Mouse (Mus musculus) hindbrain, embryonic 16.5 days (tissue): ENCODE results near the gene Dab2ip. TPM values are rescaled to one million over a fixed set of nuclear protein-coding genes. Genes with fewer than 3 reads are reported as not detected.

Source experiments
- ATAC-seq: fragments of 200-750 bp; cut with Nextera tagmentation; 2 replicates; pipeline ENCODE4 v1.8.0; 2017; ENCODE audit warnings: moderate TSS enrichment, moderate library complexity
- H3K27ac ChIP-seq: fragments of 300-500 bp; sonication (generic); 2 replicates; pipeline ENCODE4 v1.5.1; 2014; ENCODE audit warnings: low read depth, mild to moderate bottlenecking, control low read depth, low read length, moderate library complexity
- H3K27me3 ChIP-seq: fragments of 300-500 bp; sonication (generic); replicated peaks from 2 replicates; pipeline ENCODE4 v1.6.1; 2014; ENCODE audit warnings: low read length; ENCODE audit not compliant: control insufficient read depth, insufficient read depth
- H3K36me3 ChIP-seq: fragments of 300-500 bp; sonication (generic); 2 replicates; pipeline ENCODE4 v1.6.1; 2014; ENCODE audit warnings: mild to moderate bottlenecking, low read length, moderate library complexity, mixed read lengths; ENCODE audit not compliant: control insufficient read depth, insufficient read depth
- H3K4me1 ChIP-seq: fragments of 300-500 bp; sonication (generic); 2 replicates; pipeline ENCODE4 v1.6.1; 2014; ENCODE audit warnings: low read depth, low read length; ENCODE audit not compliant: control insufficient read depth, insufficient read depth
- H3K4me2 ChIP-seq: fragments of 300-500 bp; sonication (generic); 2 replicates; pipeline ENCODE4 v1.6.1; 2014; ENCODE audit warnings: mild to moderate bottlenecking, low read length, control low read depth, moderate library complexity
- H3K4me3 ChIP-seq: fragments of 300-500 bp; sonication (generic); 2 replicates; pipeline ENCODE4 v1.5.1; 2014; ENCODE audit warnings: mild to moderate bottlenecking, low read length, control low read depth, moderate library complexity
- H3K9ac ChIP-seq: fragments of 300-500 bp; sonication (generic); 2 replicates; pipeline ENCODE4 v1.6.1; 2014; ENCODE audit warnings: low read depth, mild to moderate bottlenecking, control low read depth, low read length, moderate library complexity
- H3K9me3 ChIP-seq: fragments of 300-500 bp; sonication (generic); 2 replicates; pipeline ENCODE4 v1.6.1; 2014; ENCODE audit warnings: mild to moderate bottlenecking, low read length, moderate library complexity; ENCODE audit not compliant: control insufficient read depth
- WGBS: fragments of 180-500 bp; shearing (Covaris S2); extraction: QIAGEN DNeasy Blood & Tissue Kit; methylation state at CpG from one replicate; pipeline ENCODE4 v1.1.7; 2014; 5-methylcytosine and 5-hydroxymethylcytosine counted together
- polyA plus RNA-seq: library from polyadenylated mRNA; unstranded; fragments of >200 nt; fragmentation: Nextera tagmentation; extraction: Ambion mirVana; gene quantifications from 2 replicates; pipeline ENCODE4 v1.2.1, GENCODE M21; 2015

Dab2ip gene
- polyA plus RNA-seq, 1 experiment from 2014 or later: 27.6 TPM

DNA sequence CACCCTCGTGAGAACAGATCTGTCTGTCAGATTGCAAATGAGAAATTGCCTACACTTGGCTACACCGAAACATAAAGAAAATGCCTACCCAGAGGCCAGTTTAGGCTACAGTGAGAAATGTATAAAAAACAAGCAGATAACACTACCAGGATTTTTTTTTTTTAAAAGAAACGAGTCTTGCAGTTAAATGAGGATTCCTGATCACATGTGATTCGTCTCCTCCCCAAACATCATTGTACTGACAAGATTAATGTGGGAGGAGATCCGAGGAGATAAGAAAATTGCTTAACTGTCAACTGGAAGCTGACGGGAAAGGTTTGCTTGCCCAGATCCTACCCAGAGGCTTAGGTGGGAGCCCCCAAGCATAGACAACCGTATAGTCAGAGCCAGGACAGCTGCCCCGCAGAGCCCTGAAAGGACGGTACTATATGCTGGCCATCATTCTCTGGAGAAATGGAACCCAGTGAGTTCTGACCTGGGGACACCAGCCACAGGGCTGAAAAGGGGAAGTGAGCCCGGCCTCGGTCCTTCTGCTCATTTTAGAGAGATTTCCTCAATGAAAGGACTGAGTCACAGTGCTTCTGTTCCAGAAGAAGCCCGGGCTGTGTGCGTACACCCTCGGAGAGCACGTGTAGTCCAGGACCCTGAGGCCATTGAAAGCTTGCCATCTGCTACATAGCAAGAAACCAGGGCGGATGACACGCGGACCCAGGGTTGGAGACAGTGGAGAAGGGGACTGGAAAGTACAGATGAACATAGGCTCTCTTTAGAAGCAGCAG lies 173.8 kb downstream of the Dab2ip start:
- WGBS: 55% methylated on average over 18 of the region's 18 CpGs
- no peak overlapping the region for H3K4me3 ChIP-seq
- H3K36me3 ChIP-seq: peaks cover 15% of the 10 kb centered on the region
- H3K27me3 ChIP-seq: no peaks in the 10 kb centered on the region
- H3K9ac ChIP-seq: no peak overlapping the region
- peak; percentile 15; the same call in 1 of the 2 replicates for ATAC-seq
- peak overlapping the region; percentile 59; the same call in 1 of the 2 replicates for H3K27ac ChIP-seq
- peaks cover 22% of the 10 kb centered on the region for H3K4me1 ChIP-seq
- no peaks in the 10 kb centered on the region for H3K9me3 ChIP-seq
- H3K4me2 ChIP-seq: no peak overlapping the region

- Histone ChIP-seq H3K27ac (no peak overlapping the region), H3K9me3 (no peaks in the 10 kb centered on the region), H3K4me1 (peaks cover 18% of the 10 kb centered on the region), H3K9ac (no peak overlapping the region), H3K4me2 (no peak overlapping the region), H3K36me3 (no peaks in the 10 kb centered on the region; the same call in 1 of the 2 replicates), H3K27me3 (no peaks in the 10 kb centered on the region), H3K4me3 (no peak overlapping the region)
- 93% methylated on average over 2 of the region's 2 CpGs for whole genome bisulfite sequencing
- no peak for ATAC-seq
Measured at GRCm38 (mm10) chr2:35735001-35735400, 176.9 kb downstream of the Dab2ip start.

DNA sequence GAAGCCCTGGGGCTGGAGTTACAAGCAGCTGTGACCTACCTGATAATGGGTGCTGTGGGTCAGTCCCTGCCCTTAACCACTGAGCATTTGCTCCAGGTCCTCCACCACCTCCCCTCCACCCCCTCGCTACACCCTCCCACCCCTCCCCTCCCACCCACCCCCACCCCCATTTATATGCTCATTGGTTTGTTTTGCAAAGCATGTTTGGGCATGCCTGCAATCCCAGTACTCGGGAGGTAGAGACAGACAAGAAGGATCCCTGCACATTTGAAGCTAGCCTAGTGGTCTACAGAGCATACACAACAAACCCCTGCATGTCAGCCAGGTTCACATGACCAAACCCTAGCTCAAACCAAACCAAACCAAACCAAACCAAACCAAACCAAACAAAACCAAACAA lies 178.0 kb downstream of the Dab2ip start:
- Histone ChIP-seq H3K4me3 (no peak overlapping the region), H3K9ac (no peak overlapping the region), H3K27ac (no peak overlapping the region), H3K9me3 (no peaks in the 10 kb centered on the region), H3K4me1 (peaks cover 16% of the 10 kb centered on the region), H3K27me3 (no peaks in the 10 kb centered on the region), H3K4me2 (no peak overlapping the region), H3K36me3 (no peaks in the 10 kb centered on the region)
- no peak for ATAC-seq
- WGBS: 84% methylated on average over 2 of the region's 2 CpGs

DNA sequence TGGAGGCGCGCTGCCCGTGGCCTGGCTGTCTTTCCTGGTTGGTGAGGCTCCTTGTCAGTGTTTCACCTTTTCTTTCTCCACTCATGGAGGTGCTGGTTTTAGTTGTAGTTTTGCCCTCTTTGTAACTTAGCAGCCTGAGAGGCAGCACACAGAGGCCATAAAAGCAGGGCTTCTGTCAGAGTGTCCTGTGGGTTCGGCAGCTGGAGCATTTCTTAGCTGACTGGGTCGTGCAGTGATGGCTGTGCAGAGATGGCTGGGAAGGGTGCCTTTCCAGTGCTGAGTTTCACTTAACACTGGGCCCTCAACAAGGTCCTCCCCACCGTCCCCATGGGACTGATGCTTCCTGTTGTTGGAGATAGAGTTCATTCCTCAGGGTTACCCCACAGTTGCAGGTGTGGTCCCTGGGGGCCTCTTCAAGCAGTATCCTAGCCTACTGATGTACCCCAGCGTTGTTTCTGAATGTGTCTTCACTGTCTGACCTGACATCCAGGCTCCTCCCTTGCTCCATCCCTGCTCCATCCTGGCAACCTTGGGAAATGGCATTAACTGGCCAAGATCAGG lies 179.5 kb downstream of the Dab2ip start:
- no peak overlapping the region for H3K9ac ChIP-seq
- WGBS: 75% methylated on average over 7 of the region's 7 CpGs
- no peaks in the 10 kb centered on the region for H3K36me3 ChIP-seq
- H3K27me3 ChIP-seq: no peaks in the 10 kb centered on the region
- H3K4me1 ChIP-seq: peaks cover 5% of the 10 kb centered on the region
- H3K4me3 ChIP-seq: no peak overlapping the region
- no peak overlapping the region for H3K27ac ChIP-seq
- no peaks in the 10 kb centered on the region for H3K9me3 ChIP-seq
- ATAC-seq: no peak
- H3K4me2 ChIP-seq: no peak overlapping the region

- H3K4me1 ChIP-seq: peaks cover 5% of the 10 kb centered on the region
- no peak overlapping the region for H3K9ac ChIP-seq
- no peak for ATAC-seq
- no peak overlapping the region for H3K4me2 ChIP-seq
- no peaks in the 10 kb centered on the region for H3K27me3 ChIP-seq
- no peaks in the 10 kb centered on the region for H3K9me3 ChIP-seq
- no peak overlapping the region for H3K4me3 ChIP-seq
- 68% methylated on average over 13 of the region's 13 CpGs for WGBS
- no peaks in the 10 kb centered on the region for H3K36me3 ChIP-seq
- no peak overlapping the region for H3K27ac ChIP-seq
Measured at GRCm38 (mm10) chr2:35739669-35740254, 181.7 kb downstream of the Dab2ip start.

DNA sequence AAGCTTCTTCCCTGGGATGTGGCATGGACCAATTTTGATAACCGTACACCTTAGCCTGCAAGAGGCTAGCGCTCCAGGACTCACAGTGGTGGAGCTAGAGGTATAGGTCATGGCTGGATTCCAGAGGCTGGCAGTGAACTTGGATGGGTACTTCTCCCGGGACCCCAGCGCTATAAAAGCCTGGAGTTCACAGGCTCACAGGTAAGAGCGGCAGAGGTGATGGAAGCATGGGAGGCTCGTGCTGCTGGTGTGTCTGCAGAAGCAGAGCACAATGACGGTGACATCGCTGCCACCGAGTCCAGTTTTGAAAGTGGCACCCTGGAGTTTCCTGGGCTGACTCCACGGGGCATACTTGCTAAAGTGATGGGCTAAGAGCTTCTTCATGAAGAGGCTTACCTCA lies 187.8 kb downstream of the Dab2ip start:
- WGBS: 75% methylated on average over 10 of the region's 10 CpGs

DNA sequence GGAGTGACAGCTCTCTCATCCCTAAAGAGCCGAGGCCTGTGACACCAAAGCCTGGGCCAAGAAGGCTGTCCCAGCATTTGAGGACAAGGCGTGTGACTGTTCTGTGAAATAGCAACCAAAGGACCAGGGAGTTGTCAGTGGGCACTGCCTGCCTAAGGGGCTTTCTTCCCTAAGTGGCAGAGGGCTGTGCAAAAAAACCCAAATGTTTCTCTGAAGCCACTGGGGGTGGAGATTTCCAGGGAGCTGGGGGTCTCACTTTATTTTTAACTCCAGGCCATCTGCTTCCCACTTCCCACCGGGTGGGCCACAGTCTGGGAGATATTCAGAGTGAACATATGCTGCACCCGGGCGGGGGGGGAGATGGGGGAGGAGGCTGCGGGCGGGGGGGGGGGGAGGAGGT lies 188.6 kb downstream of the Dab2ip start:
- Histone ChIP-seq H3K36me3 (no peaks in the 10 kb centered on the region), H3K27ac (0 out of 2 replicates have a peak overlapping the region, but pooled peaks have one; percentile 24), H3K9ac (no peak overlapping the region), H3K27me3 (no peaks in the 10 kb centered on the region), H3K4me2 (no peak overlapping the region), H3K9me3 (no peaks in the 10 kb centered on the region), H3K4me1 (peaks cover 9% of the 10 kb centered on the region), H3K4me3 (no peak overlapping the region)
- WGBS: 28% methylated on average over 3 of the region's 7 CpGs
- no peak; the same call in 1 of the 2 replicates for ATAC-seq

More for the DNA sequence above, 187.8 kb downstream of the Dab2ip start:
- H3K4me1 ChIP-seq: peaks cover 9% of the 10 kb centered on the region
- H3K4me2 ChIP-seq: no peak overlapping the region
- no peaks in the 10 kb centered on the region for H3K36me3 ChIP-seq
- no peak overlapping the region for H3K27ac ChIP-seq
- ATAC-seq: no peak
- no peaks in the 10 kb centered on the region for H3K27me3 ChIP-seq
- H3K4me3 ChIP-seq: no peak overlapping the region
- H3K9ac ChIP-seq: no peak overlapping the region
- no peaks in the 10 kb centered on the region for H3K9me3 ChIP-seq

GRCm38 (mm10) chr2:35747371-35748035 lies 189.4 kb downstream of the Dab2ip start:
- H3K4me2 ChIP-seq: no peak overlapping the region
- 56% methylated on average over 12 of the region's 12 CpGs for WGBS
- no peak for ATAC-seq
- no peak overlapping the region for H3K9ac ChIP-seq
- peak overlapping the region; percentile 19; the same call in 1 of the 2 replicates for H3K27ac ChIP-seq
- peaks cover 9% of the 10 kb centered on the region for H3K4me1 ChIP-seq
- H3K27me3 ChIP-seq: no peaks in the 10 kb centered on the region
- H3K9me3 ChIP-seq: no peaks in the 10 kb centered on the region
- H3K36me3 ChIP-seq: no peaks in the 10 kb centered on the region
- no peak overlapping the region for H3K4me3 ChIP-seq
